Comparison of ENCODE assay signal across 24 mouse cellular contexts in genomic region chr6:147023568-147023967, GRCm38 (mm10). TPM values are rescaled to one million over a fixed set of nuclear protein-coding genes. Genes with fewer than 3 reads are reported as not detected.
DNase-seq lines count a peak whose midpoint lies in the region; ATAC-seq and TF ChIP-seq lines count a peak whose summit lies in the region.
"Had no signal": no experiment of that assay in that cellular context is flagged by ENCODE, and none has a peak within 500 bp of the region (broad histone marks: within the 10 kb centered on the region; RNA-seq: fewer than 3 reads in every experiment).

No protein-coding gene starts in this region.

- H3K36me3 ChIP-seq in intestine, embryonic 14.5 days (ENCODE audit: control insufficient read depth, insufficient read depth, low read length), result peaks cover 82% of the 10 kb centered on the region
- H3K36me3 ChIP-seq in intestine, postnatal 0 days (ENCODE audit: control insufficient read depth, insufficient read depth), result peaks cover 56% of the 10 kb centered on the region
- no peaks in the 10 kb centered on the region; a peak in 1 of 4 replicates for H3K36me3 ChIP-seq in MEL (ENCODE audit: control insufficient read depth in 1 of 2, insufficient read depth in 2 of 2, low read length in 2 of 2)
- H3K36me3 ChIP-seq: forebrain, embryonic 15.5 days; G1E; hindbrain, embryonic 15.5 days had no signal

- no peak overlapping the region for H3K4me2 ChIP-seq in intestine, embryonic 14.5 days (ENCODE audit: low read length)
- H3K4me2 ChIP-seq in intestine, postnatal 0 days (replicated peaks; ENCODE audit: low read depth), result no peak overlapping the region
- H3K4me2 ChIP-seq: embryonic facial prominence, embryonic 15.5 days; forebrain, embryonic 15.5 days; hindbrain, embryonic 15.5 days had no signal

- no peaks in the 10 kb centered on the region for H3K4me1 ChIP-seq in intestine, embryonic 14.5 days (replicated peaks; ENCODE audit: control insufficient read depth, insufficient read depth, low read length)
- no peaks in the 10 kb centered on the region for H3K4me1 ChIP-seq in intestine, postnatal 0 days (replicated peaks; ENCODE audit: control insufficient read depth, insufficient read depth, low read length)
- peaks cover 2 to 7% of the 10 kb centered on the region in 2 experiments; a peak in 3 of 4 replicates for H3K4me1 ChIP-seq in MEL (ENCODE audit: control insufficient read depth in 1 of 2, insufficient read depth in 2 of 2, low read length in 2 of 2)
- H3K4me1 ChIP-seq in lung, adult 2 months (ENCODE audit: control insufficient read depth, insufficient read depth, low read length), result 0 out of 2 replicates have a peak, but pooled peaks cover 3% of the 10 kb centered on the region
- H3K4me1 ChIP-seq: embryonic facial prominence, embryonic 15.5 days; forebrain, embryonic 10.5 days; forebrain, embryonic 15.5 days; hindbrain, embryonic 15.5 days had no signal

- no peak for TF ChIP-seq POLR2A in MEL (IDR thresholded peaks at IDR 0.05; ENCODE audit: control insufficient read depth in 1 of 2, insufficient read depth in 1 of 2, low read depth in 1 of 2, low read length in 2 of 2, poor library complexity in 1 of 2)
- TF ChIP-seq POLR2A in lung, adult 2 months (IDR thresholded peaks at IDR 0.05; ENCODE audit: borderline replicate concordance, extremely low read depth, low read depth, low read length), result no peak

- no peak for TF ChIP-seq RAD21 in MEL (IDR thresholded peaks at IDR 0.05; ENCODE audit: low read depth, low read length)

- peak in 1 of 2 experiments; percentile 39; a peak in 2 of 4 replicates for TF ChIP-seq EP300 in MEL (IDR thresholded peaks at IDR 0.05; ENCODE audit: low read depth in 1 of 2, low read length in 2 of 2)

- H3K9ac ChIP-seq in intestine, embryonic 14.5 days (ENCODE audit: low read length), result no peak overlapping the region
- H3K9ac ChIP-seq in intestine, postnatal 0 days (ENCODE audit: low read depth, low read length), result no peak overlapping the region
- H3K9ac ChIP-seq in MEL (ENCODE audit: control insufficient read depth, low read depth, low read length, poor library complexity, severe bottlenecking), result no peak overlapping the region
- H3K9ac ChIP-seq: embryonic facial prominence, embryonic 15.5 days; forebrain, embryonic 15.5 days; hindbrain, embryonic 15.5 days had no signal

- H3K27ac ChIP-seq in intestine, embryonic 14.5 days (ENCODE audit: low read depth), result no peak overlapping the region
- no peak overlapping the region for H3K27ac ChIP-seq in intestine, postnatal 0 days (ENCODE audit: low read depth, low read length)
- H3K27ac ChIP-seq in MEL (ENCODE audit: control insufficient read depth, low read depth, low read length), result no peak overlapping the region
- H3K27ac ChIP-seq: embryonic facial prominence, embryonic 15.5 days; forebrain, embryonic 10.5 days; forebrain, embryonic 15.5 days; hindbrain, embryonic 15.5 days had no signal

- no peak for ATAC-seq in intestine, embryonic 14.5 days (replicated peaks; ENCODE audit: low FRiP score, low TSS enrichment, low read depth)
- no peak for ATAC-seq in intestine, postnatal 0 days
- peak; percentile 50 for ATAC-seq in megakaryocyte, adult 5-6 weeks (ENCODE audit: poor library complexity, severe bottlenecking)
- ATAC-seq: CD4-positive, CD25-positive, alpha-beta regulatory T cell, adult 4 months; forebrain, embryonic 15.5 days; Patski had no signal

- no peaks in the 10 kb centered on the region for H3K27me3 ChIP-seq in intestine, embryonic 14.5 days (replicated peaks; ENCODE audit: control insufficient read depth, insufficient read depth, low read length)
- no peaks in the 10 kb centered on the region for H3K27me3 ChIP-seq in intestine, postnatal 0 days (replicated peaks; ENCODE audit: control insufficient read depth, insufficient read depth, low read length)
- no peaks in the 10 kb centered on the region for H3K27me3 ChIP-seq in MEL (ENCODE audit: control insufficient read depth in 1 of 2, insufficient read depth in 2 of 2, low read length in 2 of 2)
- H3K27me3 ChIP-seq: embryonic facial prominence, embryonic 15.5 days; forebrain, embryonic 15.5 days; hindbrain, embryonic 15.5 days; Patski had no signal

- TF ChIP-seq CTCF in intestine, postnatal 0 days (IDR thresholded peaks at IDR 0.05; ENCODE audit: low read depth), result no peak
- TF ChIP-seq CTCF in MEL (IDR thresholded peaks at IDR 0.05 in 2 of 3, conservative IDR thresholded peaks at IDR 0.05 in 1 of 3; ENCODE audit: control insufficient read depth in 1 of 3, insufficient read depth in 1 of 3, low read depth in 2 of 3, low read length in 3 of 3, poor library complexity in 1 of 3, severe bottlenecking in 1 of 3), result no peak
- TF ChIP-seq CTCF in lung, adult 2 months (IDR thresholded peaks at IDR 0.05; ENCODE audit: insufficient read depth, low read length), result no peak

- no peaks in the 10 kb centered on the region for H3K79me2 ChIP-seq in MEL (ENCODE audit: control insufficient read depth, insufficient read depth, low read length, poor library complexity)

- H3K4me3 ChIP-seq in intestine, embryonic 14.5 days (ENCODE audit: low read depth, low read length), result no peak overlapping the region
- no peak overlapping the region for H3K4me3 ChIP-seq in intestine, postnatal 0 days (ENCODE audit: low read depth, low read length)
- H3K4me3 ChIP-seq in MEL (ENCODE audit: control insufficient read depth in 1 of 2, insufficient read depth in 1 of 2, low read depth in 2 of 2, low read length in 2 of 2), result no peak overlapping the region
- H3K4me3 ChIP-seq in lung, adult 2 months (replicated peaks; ENCODE audit: extremely low read depth, low read depth, low read length), result no peak overlapping the region
- H3K4me3 ChIP-seq: embryonic facial prominence, embryonic 15.5 days; erythroblast, embryonic 14.5 days; forebrain, embryonic 10.5 days; forebrain, embryonic 15.5 days; hindbrain, embryonic 15.5 days had no signal

- peak; percentile 12 for DNase-seq in intestine, embryonic 14.5 days (ENCODE audit: low spot score)
- peak; percentile 39 for DNase-seq in 416B (ENCODE audit: low read depth)
- DNase-seq in MEL (ENCODE audit: low read depth, low spot score), result peak; percentile 64
- no peak for DNase-seq in lung, adult 2 months
- DNase-seq in cerebellum, postnatal 14 days, result no peak
- DNase-seq: adrenal gland, adult 2 months; adrenal gland, postnatal 25 days; B cell, adult 2 months; cerebellum, adult 18-20 months; cerebellum, postnatal 10 days; embryo, embryonic 11 days; gastrocnemius, postnatal 10 days; kidney, adult 11 months had no signal

- H3K9me3 ChIP-seq in intestine, embryonic 14.5 days (ENCODE audit: control insufficient read depth, low read length), result no peaks in the 10 kb centered on the region
- H3K9me3 ChIP-seq in intestine, postnatal 0 days (ENCODE audit: control insufficient read depth), result no peaks in the 10 kb centered on the region
- H3K9me3 ChIP-seq in MEL (replicated peaks; ENCODE audit: insufficient read depth, low read length), result no peaks in the 10 kb centered on the region
- H3K9me3 ChIP-seq: embryonic facial prominence, embryonic 15.5 days; forebrain, embryonic 10.5 days; forebrain, embryonic 15.5 days; G1E; hindbrain, embryonic 15.5 days had no signal

TF ChIP-seq in MEL, 35 proteins besides CTCF, POLR2A, EP300 and RAD21:
- TF ChIP-seq MAZ (IDR thresholded peaks at IDR 0.05; ENCODE audit: low read depth, low read length), result no peak
- TF ChIP-seq GATA1 (IDR thresholded peaks at IDR 0.05; ENCODE audit: low read depth, low read length), result peak; percentile 80
- TF ChIP-seq USF2 (IDR thresholded peaks at IDR 0.05; ENCODE audit: borderline replicate concordance in 1 of 2, insufficient read depth in 1 of 2, low read depth in 1 of 2, low read length in 2 of 2), result no peak

RNA-seq across cellular contexts. Expression of gene Rep15, which starts 8.8 kb away (rescaled TPM):
- 1.8 and 2.5 TPM in 2 replicates for polyA plus RNA-seq in intestine, embryonic 14.5 days (2014; fragmentation: Nextera tagmentation; extraction: Ambion mirVana)
- polyA plus RNA-seq in intestine, postnatal 0 days (2015; fragmentation: Nextera tagmentation; extraction: Ambion mirVana), result 10.4 and 11.7 TPM in 2 replicates
- total RNA-seq in MEL (2012; rRNA removed), result 0.31 and 0.36 TPM in 2 replicates
- polyA plus RNA-seq in MEL (2012; ENCODE audit: insufficient read depth in 1 of 2, insufficient read length in 2 of 2, low read depth in 1 of 2, low replicate concordance in 2 of 2, missing spikeins in 1 of 2), result under 1 TPM in 1 of 2 experiments, not detected in 1; 0.43 TPM
- total RNA-seq in megakaryocyte, adult 5-6 weeks (2015), result 0.09 and 0.11 TPM in 2 replicates
- not detected in 2 replicates for total RNA-seq in megakaryocyte, adult 5-6 weeks (2017)
- polyA plus RNA-seq in lung, adult 2 months (2012; rRNA removed), result 0.24 and 0.32 TPM in 2 replicates
- total RNA-seq: common myeloid progenitor, adult 5-6 weeks had no signal
- polyA plus RNA-seq: erythroblast, embryonic 14.5 days; G1E had no signal

RNA-seq across cellular contexts. Expression of gene Mrps35, which starts 19.0 kb away (rescaled TPM):
- 149 TPM in 2 replicates for polyA plus RNA-seq in intestine, embryonic 14.5 days (2014; fragmentation: Nextera tagmentation; extraction: Ambion mirVana)
- 89.1 and 97.3 TPM in 2 replicates for polyA plus RNA-seq in intestine, postnatal 0 days (2015; fragmentation: Nextera tagmentation; extraction: Ambion mirVana)
- 97.0 and 99.0 TPM in 2 replicates for total RNA-seq in MEL (2012; rRNA removed)
- 100 to 1,000 TPM in 1 of 2 experiments, not detected in 1; 148 TPM for polyA plus RNA-seq in MEL (2012; ENCODE audit: insufficient read depth in 1 of 2, insufficient read length in 2 of 2, low read depth in 1 of 2, low replicate concordance in 2 of 2, missing spikeins in 1 of 2)
- total RNA-seq in megakaryocyte, adult 5-6 weeks (2015), result 46.9 and 61.2 TPM in 2 replicates
- total RNA-seq in megakaryocyte, adult 5-6 weeks (2017), result 30.7 and 73.0 TPM in 2 replicates
- 5.2 and 6.2 TPM in 2 replicates for polyA plus RNA-seq in lung, adult 2 months (2012; rRNA removed)

Comparison
In these comparisons a context has a peak if more than half of its experiments do, and no peak if none do; other contexts are left out.
1. DNase-seq: peak in intestine, embryonic 14.5 days (single experiment), 416B (single experiment) and MEL (single experiment); none in lung, adult 2 months (single experiment) and cerebellum, postnatal 14 days (0 of 2).